Mouse (Mus musculus) 3T3-L1 (cell line): ENCODE results near the gene Uhrf2.
"Not testable (repeated sequence)": the region's sequence is repeated elsewhere in the genome, so short reads cannot be mapped to it uniquely, and the experiment has no call there.

Source experiments
- DNase-seq: peaks from one replicate; pipeline ENCODE4 v3.0.0-alpha.2; 2015; ENCODE audit warnings: low read depth, low spot score

Uhrf2 gene

GRCm38 (mm10) chr19:30029894-30030635 is at the start of gene Uhrf2:
Uhrf2 (plus strand) TSS chr19:30030513.
- peak; percentile 90 for DNase-seq

- DNase-seq: peak; percentile 38
Measured at GRCm38 (mm10) chr19:29984208-29985005, 45.9 kb upstream of the Uhrf2 start.

GRCm38 (mm10) chr19:29986464-29987091 is 43.7 kb upstream of the Uhrf2 start:
- DNase-seq: no peak

GRCm38 (mm10) chr19:30000406-30001365 is 29.6 kb upstream of the Uhrf2 start:
- no peak for DNase-seq

GRCm38 (mm10) chr19:30001550-30001949 is 28.8 kb upstream of the Uhrf2 start:
- no peak for DNase-seq

- DNase-seq: no peak
Measured at GRCm38 (mm10) chr19:30003621-30004020, 26.7 kb upstream of the Uhrf2 start, which contains the start of gene Trpd52l3. Trpd52l3 (plus strand) TSS chr19:30003790.

GRCm38 (mm10) chr19:30006371-30006770 is 23.9 kb upstream of the Uhrf2 start:
- no peak for DNase-seq

GRCm38 (mm10) chr19:30010520-30011296 is 19.6 kb upstream of the Uhrf2 start:
- DNase-seq: no peak

GRCm38 (mm10) chr19:30014331-30014730 is 16.0 kb upstream of the Uhrf2 start:
- DNase-seq: no peak

- DNase-seq: no peak
Measured at GRCm38 (mm10) chr19:30016156-30016555, 14.2 kb upstream of the Uhrf2 start.

- not testable (repeated sequence) for DNase-seq
Measured at GRCm38 (mm10) chr19:30023419-30023818, 6.9 kb upstream of the Uhrf2 start.

GRCm38 (mm10) chr19:30029002-30029710 is 1.2 kb upstream of the Uhrf2 start:
- DNase-seq: no peak

GRCm38 (mm10) chr19:30030636-30031467 is 539 bp downstream of the Uhrf2 start:
- peak; percentile 61 for DNase-seq

GRCm38 (mm10) chr19:30031468-30031931 is 1.2 kb downstream of the Uhrf2 start:
- peak; percentile 93 for DNase-seq

- peak; percentile 56 for DNase-seq
Measured at GRCm38 (mm10) chr19:30032206-30032605, 1.9 kb downstream of the Uhrf2 start.

- no peak for DNase-seq
Measured at GRCm38 (mm10) chr19:30035361-30035760, 5.0 kb downstream of the Uhrf2 start.

GRCm38 (mm10) chr19:30043691-30044090 is 13.4 kb downstream of the Uhrf2 start:
- DNase-seq: no peak

GRCm38 (mm10) chr19:30044630-30045029 is 14.3 kb downstream of the Uhrf2 start:
- DNase-seq: no peak

- DNase-seq: peak; percentile 52
Measured at GRCm38 (mm10) chr19:30045857-30046256, 15.5 kb downstream of the Uhrf2 start.
